Mouse (Mus musculus): ENCODE data around the gene Nisch. TPM values are rescaled to one million over a fixed set of nuclear protein-coding genes. Genes with fewer than 3 reads are reported as not detected.

Gene Nisch
- polyA plus RNA-seq (2014; fragmentation: Nextera tagmentation; extraction: Ambion mirVana) = 217 and 277 TPM in 2 replicates

- Histone ChIP-seq H3K4me1 (ENCODE audit: control insufficient read depth, insufficient read depth, low read length) (no peaks in the 10 kb centered on the region), H3K27me3 (replicated peaks; ENCODE audit: control insufficient read depth, insufficient read depth, low read length) (no peaks in the 10 kb centered on the region), H3K9ac (ENCODE audit: low read length) (peak within 1 kb of the TSS; percentile 8; the same call in 1 of the 2 replicates), H3K9me3 (replicated peaks; ENCODE audit: control insufficient read depth, low read length) (no peaks in the 10 kb centered on the region), H3K4me2 (ENCODE audit: low read length) (no peak within 1 kb of the TSS), H3K36me3 (ENCODE audit: control insufficient read depth, insufficient read depth, low read length) (no peaks in the 10 kb centered on the region), H3K27ac (ENCODE audit: low read depth, low read length) (no peak within 1 kb of the TSS), H3K4me3 (ENCODE audit: low read depth, low read length) (no peak within 1 kb of the TSS)
- DNase-seq (ENCODE audit: low spot score) (no peak), ATAC-seq (no peak)
- 42% methylated on average over 2 of the region's 2 CpGs for WGBS
Measured at GRCm38 (mm10) chr14:31216846-31217245, at the start of gene Nisch. Gene Nisch (minus strand): TSS chr14:31216946.

- Histone ChIP-seq H3K4me3 (ENCODE audit: low read depth, low read length) (no peak overlapping the region), H3K27me3 (replicated peaks; ENCODE audit: control insufficient read depth, insufficient read depth, low read length) (no peaks in the 10 kb centered on the region), H3K4me1 (ENCODE audit: control insufficient read depth, insufficient read depth, low read length) (no peaks in the 10 kb centered on the region), H3K9me3 (replicated peaks; ENCODE audit: control insufficient read depth, low read length) (no peaks in the 10 kb centered on the region), H3K9ac (ENCODE audit: low read length) (no peak overlapping the region), H3K27ac (ENCODE audit: low read depth, low read length) (no peak overlapping the region), H3K4me2 (ENCODE audit: low read length) (no peak overlapping the region), H3K36me3 (ENCODE audit: control insufficient read depth, insufficient read depth, low read length) (peaks cover 67% of the 10 kb centered on the region)
- no peak for ATAC-seq
- DNase-seq (ENCODE audit: low spot score) = no peak
- WGBS = 93% methylated on average over 9 of the region's 9 CpGs
Measured at GRCm38 (mm10) chr14:31260932-31261331, 44.2 kb upstream of the Nisch start.

- no peak for ATAC-seq
- Histone ChIP-seq H3K9me3 (replicated peaks; ENCODE audit: control insufficient read depth, low read length) (no peaks in the 10 kb centered on the region), H3K4me2 (ENCODE audit: low read length) (no peak overlapping the region), H3K4me1 (ENCODE audit: control insufficient read depth, insufficient read depth, low read length) (no peaks in the 10 kb centered on the region), H3K36me3 (ENCODE audit: control insufficient read depth, insufficient read depth, low read length) (peaks cover 72% of the 10 kb centered on the region), H3K4me3 (ENCODE audit: low read depth, low read length) (no peak overlapping the region), H3K27me3 (replicated peaks; ENCODE audit: control insufficient read depth, insufficient read depth, low read length) (no peaks in the 10 kb centered on the region), H3K27ac (ENCODE audit: low read depth, low read length) (no peak overlapping the region), H3K9ac (ENCODE audit: low read length) (no peak overlapping the region)
- no peak for DNase-seq (ENCODE audit: low spot score)
- WGBS = 98% methylated on average over 4 of the region's 4 CpGs
Measured at GRCm38 (mm10) chr14:31260374-31260773, 43.6 kb upstream of the Nisch start.

- Histone ChIP-seq H3K9me3 (replicated peaks; ENCODE audit: control insufficient read depth, low read length) (no peaks in the 10 kb centered on the region), H3K27ac (ENCODE audit: low read depth, low read length) (no peak overlapping the region), H3K36me3 (ENCODE audit: control insufficient read depth, insufficient read depth, low read length) (peaks cover 90% of the 10 kb centered on the region), H3K4me2 (ENCODE audit: low read length) (no peak overlapping the region), H3K4me3 (ENCODE audit: low read depth, low read length) (no peak overlapping the region), H3K9ac (ENCODE audit: low read length) (no peak overlapping the region), H3K27me3 (replicated peaks; ENCODE audit: control insufficient read depth, insufficient read depth, low read length) (no peaks in the 10 kb centered on the region), H3K4me1 (ENCODE audit: control insufficient read depth, insufficient read depth, low read length) (no peaks in the 10 kb centered on the region)
- DNase-seq (ENCODE audit: low spot score) (no peak), ATAC-seq (no peak)
- WGBS = 94% methylated on average over 14 of the region's 14 CpGs
Measured at GRCm38 (mm10) chr14:31258476-31259050, 41.8 kb upstream of the Nisch start.

- peaks cover 8% of the 10 kb centered on the region for H3K4me1 ChIP-seq (ENCODE audit: control insufficient read depth, insufficient read depth, low read length)
- H3K9me3 ChIP-seq (replicated peaks; ENCODE audit: control insufficient read depth, low read length) = no peaks in the 10 kb centered on the region
- peak overlapping the region; percentile 99 for H3K9ac ChIP-seq (ENCODE audit: low read length)
- 83% methylated on average over 5 of the region's 5 CpGs for WGBS
- DNase-seq (ENCODE audit: low spot score) = no peak
- ATAC-seq = no peak
- peak overlapping the region; percentile 92 for H3K4me2 ChIP-seq (ENCODE audit: low read length)
- H3K27ac ChIP-seq (ENCODE audit: low read depth, low read length) = no peak overlapping the region
- peak overlapping the region; percentile 97 for H3K4me3 ChIP-seq (ENCODE audit: low read depth, low read length)
- peaks cover 43% of the 10 kb centered on the region for H3K36me3 ChIP-seq (ENCODE audit: control insufficient read depth, insufficient read depth, low read length)
- no peaks in the 10 kb centered on the region for H3K27me3 ChIP-seq (replicated peaks; ENCODE audit: control insufficient read depth, insufficient read depth, low read length)
Measured at GRCm38 (mm10) chr14:31252091-31252490, 35.3 kb upstream of the Nisch start.

- WGBS = 3% methylated on average over 18 of the region's 18 CpGs
- DNase-seq (ENCODE audit: low spot score) (no peak), ATAC-seq (no peak)
Measured at GRCm38 (mm10) chr14:31251626-31252025, 34.9 kb upstream of the Nisch start.

GRCm38 (mm10) chr14:31251084-31251604 is 34.4 kb upstream of the Nisch start, which contains the start of the genes Phf7 and Bap1:
Gene Phf7 (minus strand): TSS chr14:31251317.
Gene Bap1 (plus strand): TSS chr14:31251450.
- Histone ChIP-seq H3K36me3 (ENCODE audit: control insufficient read depth, insufficient read depth, low read length) (peaks cover 34% of the 10 kb centered on the region), H3K27me3 (replicated peaks; ENCODE audit: control insufficient read depth, insufficient read depth, low read length) (no peaks in the 10 kb centered on the region), H3K4me3 (ENCODE audit: low read depth, low read length) (peak within 1 kb of the TSS; percentile 97), H3K4me1 (ENCODE audit: control insufficient read depth, insufficient read depth, low read length) (peaks cover 8% of the 10 kb centered on the region), H3K27ac (ENCODE audit: low read depth, low read length) (peak within 1 kb of the TSS; percentile 88), H3K9ac (ENCODE audit: low read length) (peak within 1 kb of the TSS; percentile 99), H3K9me3 (replicated peaks; ENCODE audit: control insufficient read depth, low read length) (no peaks in the 10 kb centered on the region), H3K4me2 (ENCODE audit: low read length) (peak within 1 kb of the TSS; percentile 92)
- peak; percentile 96 for DNase-seq (ENCODE audit: low spot score)
- WGBS = under 1% methylated on average over 75 of the region's 75 CpGs
- ATAC-seq = peak; percentile 95

More at GRCm38 (mm10) chr14:31251626-31252025, 34.9 kb upstream of the Nisch start:
- peak overlapping the region; percentile 92 for H3K4me2 ChIP-seq (ENCODE audit: low read length)
- peak overlapping the region; percentile 99 for H3K9ac ChIP-seq (ENCODE audit: low read length)
- H3K27ac ChIP-seq (ENCODE audit: low read depth, low read length) = peak overlapping the region; percentile 71
- peaks cover 8% of the 10 kb centered on the region for H3K4me1 ChIP-seq (ENCODE audit: control insufficient read depth, insufficient read depth, low read length)
- H3K27me3 ChIP-seq (replicated peaks; ENCODE audit: control insufficient read depth, insufficient read depth, low read length) = no peaks in the 10 kb centered on the region
- no peaks in the 10 kb centered on the region for H3K9me3 ChIP-seq (replicated peaks; ENCODE audit: control insufficient read depth, low read length)
- H3K36me3 ChIP-seq (ENCODE audit: control insufficient read depth, insufficient read depth, low read length) = peaks cover 39% of the 10 kb centered on the region
- peak overlapping the region; percentile 97 for H3K4me3 ChIP-seq (ENCODE audit: low read depth, low read length)

GRCm38 (mm10) chr14:31250222-31251083 is 33.7 kb upstream of the Nisch start:
- DNase-seq (ENCODE audit: low spot score) (no peak), ATAC-seq (peak; percentile 36)
- H3K9ac ChIP-seq (ENCODE audit: low read length) = peak overlapping the region; percentile 99
- peak overlapping the region; percentile 92 for H3K4me2 ChIP-seq (ENCODE audit: low read length)
- peaks cover 27% of the 10 kb centered on the region for H3K36me3 ChIP-seq (ENCODE audit: control insufficient read depth, insufficient read depth, low read length)
- H3K4me3 ChIP-seq (ENCODE audit: low read depth, low read length) = peak overlapping the region; percentile 97
- no peaks in the 10 kb centered on the region for H3K9me3 ChIP-seq (replicated peaks; ENCODE audit: control insufficient read depth, low read length)
- H3K27ac ChIP-seq (ENCODE audit: low read depth, low read length) = peak overlapping the region; percentile 88
- 23% methylated on average over 38 of the region's 38 CpGs for WGBS
- H3K27me3 ChIP-seq (replicated peaks; ENCODE audit: control insufficient read depth, insufficient read depth, low read length) = no peaks in the 10 kb centered on the region
- H3K4me1 ChIP-seq (ENCODE audit: control insufficient read depth, insufficient read depth, low read length) = peaks cover 8% of the 10 kb centered on the region

Data from forebrain, embryonic 14.5 days (tissue).